Mouse (Mus musculus): Measurements from ENCODE around the gene Ppp1r2.

Ppp1r2 gene

GRCm38 (mm10) chr16:31249401-31249800 lies 25.7 kb downstream of the Ppp1r2 start:
- TF ChIP-seq CTCF (conservative IDR thresholded peaks at IDR 0.05; ENCODE audit: low read length) (no peak), POU5F1 (IDR thresholded peaks at IDR 0.05; ENCODE audit: borderline replicate concordance, low read length) (no peak), NANOG (IDR thresholded peaks at IDR 0.05; ENCODE audit: borderline replicate concordance, low read length) (no peak)
- Histone ChIP-seq H3K27me3 (ENCODE audit: insufficient read depth, low read length) (no peaks in the 10 kb centered on the region), H3K4me1 (replicated peaks; ENCODE audit: low read depth, low read length) (peaks cover 6% of the 10 kb centered on the region; the same call in 1 of the 2 replicates), H3K36me3 (ENCODE audit: insufficient read depth, low read length) (peaks cover 24% of the 10 kb centered on the region), H3K4me3 (replicated peaks; ENCODE audit: low read length) (no peak overlapping the region), H3K9me3 (ENCODE audit: low read length) (no peaks in the 10 kb centered on the region)

GRCm38 (mm10) chr16:31248717-31249116 lies 26.4 kb downstream of the Ppp1r2 start:
- no peak overlapping the region for H3K4me3 ChIP-seq (replicated peaks; ENCODE audit: low read length)
- no peaks in the 10 kb centered on the region for H3K27me3 ChIP-seq (ENCODE audit: insufficient read depth, low read length)
- H3K4me1 ChIP-seq (replicated peaks; ENCODE audit: low read depth, low read length): peaks cover 6% of the 10 kb centered on the region; the same call in 1 of the 2 replicates
- TF ChIP-seq CTCF (conservative IDR thresholded peaks at IDR 0.05; ENCODE audit: low read length): no peak
- H3K9me3 ChIP-seq (ENCODE audit: low read length): no peaks in the 10 kb centered on the region
- H3K36me3 ChIP-seq (ENCODE audit: insufficient read depth, low read length): peaks cover 24% of the 10 kb centered on the region

GRCm38 (mm10) chr16:31247442-31247841 lies 27.6 kb downstream of the Ppp1r2 start:
- no peaks in the 10 kb centered on the region for H3K9me3 ChIP-seq (ENCODE audit: low read length)
- TF ChIP-seq NANOG (IDR thresholded peaks at IDR 0.05; ENCODE audit: borderline replicate concordance, low read length): no peak
- TF ChIP-seq CTCF (conservative IDR thresholded peaks at IDR 0.05; ENCODE audit: low read length): no peak
- TF ChIP-seq POU5F1 (IDR thresholded peaks at IDR 0.05; ENCODE audit: borderline replicate concordance, low read length): no peak
- H3K4me1 ChIP-seq (replicated peaks; ENCODE audit: low read depth, low read length): peaks cover under 1% of the 10 kb centered on the region; the same call in 1 of the 2 replicates
- no peak overlapping the region for H3K4me3 ChIP-seq (replicated peaks; ENCODE audit: low read length)
- no peaks in the 10 kb centered on the region for H3K27me3 ChIP-seq (ENCODE audit: insufficient read depth, low read length)
- H3K36me3 ChIP-seq (ENCODE audit: insufficient read depth, low read length): peaks cover 18% of the 10 kb centered on the region

GRCm38 (mm10) chr16:31244053-31244452 lies 31.0 kb downstream of the Ppp1r2 start:
- H3K36me3 ChIP-seq (ENCODE audit: insufficient read depth, low read length): no peaks in the 10 kb centered on the region
- no peaks in the 10 kb centered on the region for H3K27me3 ChIP-seq (ENCODE audit: insufficient read depth, low read length)
- H3K4me3 ChIP-seq (replicated peaks; ENCODE audit: low read length): no peak overlapping the region
- TF ChIP-seq CTCF (conservative IDR thresholded peaks at IDR 0.05; ENCODE audit: low read length): no peak
- TF ChIP-seq POU5F1 (IDR thresholded peaks at IDR 0.05; ENCODE audit: borderline replicate concordance, low read length): no peak
- no peak for TF ChIP-seq NANOG (IDR thresholded peaks at IDR 0.05; ENCODE audit: borderline replicate concordance, low read length)
- no peaks in the 10 kb centered on the region for H3K4me1 ChIP-seq (replicated peaks; ENCODE audit: low read depth, low read length)
- H3K9me3 ChIP-seq (ENCODE audit: low read length): no peaks in the 10 kb centered on the region

- Histone ChIP-seq H3K4me3 (replicated peaks; ENCODE audit: low read length) (no peak overlapping the region), H3K9me3 (ENCODE audit: low read length) (no peaks in the 10 kb centered on the region), H3K27me3 (ENCODE audit: insufficient read depth, low read length) (no peaks in the 10 kb centered on the region), H3K36me3 (ENCODE audit: insufficient read depth, low read length) (no peaks in the 10 kb centered on the region), H3K4me1 (replicated peaks; ENCODE audit: low read depth, low read length) (no peaks in the 10 kb centered on the region)
- TF ChIP-seq POU5F1 (IDR thresholded peaks at IDR 0.05; ENCODE audit: borderline replicate concordance, low read length) (no peak), NANOG (IDR thresholded peaks at IDR 0.05; ENCODE audit: borderline replicate concordance, low read length) (no peak), CTCF (conservative IDR thresholded peaks at IDR 0.05; ENCODE audit: low read length) (no peak)
These were observed 33.6 kb downstream of the Ppp1r2 start for GRCm38 (mm10) chr16:31241433-31241832.

- peaks cover 4% of the 10 kb centered on the region; the same call in 1 of the 2 replicates for H3K4me1 ChIP-seq (replicated peaks; ENCODE audit: low read depth, low read length)
- H3K9me3 ChIP-seq (ENCODE audit: low read length): no peaks in the 10 kb centered on the region
- no peak for TF ChIP-seq POU5F1 (IDR thresholded peaks at IDR 0.05; ENCODE audit: borderline replicate concordance, low read length)
- TF ChIP-seq NANOG (IDR thresholded peaks at IDR 0.05; ENCODE audit: borderline replicate concordance, low read length): no peak
- TF ChIP-seq CTCF (conservative IDR thresholded peaks at IDR 0.05; ENCODE audit: low read length): no peak
- H3K4me3 ChIP-seq (replicated peaks; ENCODE audit: low read length): no peak overlapping the region
- H3K27me3 ChIP-seq (ENCODE audit: insufficient read depth, low read length): no peaks in the 10 kb centered on the region
- H3K36me3 ChIP-seq (ENCODE audit: insufficient read depth, low read length): no peaks in the 10 kb centered on the region
These were observed 34.5 kb downstream of the Ppp1r2 start for GRCm38 (mm10) chr16:31240569-31240968.

GRCm38 (mm10) chr16:31238281-31238680 lies 36.8 kb downstream of the Ppp1r2 start:
- TF ChIP-seq CTCF (conservative IDR thresholded peaks at IDR 0.05; ENCODE audit: low read length) (no peak), NANOG (IDR thresholded peaks at IDR 0.05; ENCODE audit: borderline replicate concordance, low read length) (no peak)
- Histone ChIP-seq H3K9me3 (ENCODE audit: low read length) (no peaks in the 10 kb centered on the region), H3K36me3 (ENCODE audit: insufficient read depth, low read length) (no peaks in the 10 kb centered on the region), H3K4me1 (replicated peaks; ENCODE audit: low read depth, low read length) (peaks cover 23% of the 10 kb centered on the region), H3K4me3 (replicated peaks; ENCODE audit: low read length) (no peak overlapping the region), H3K27me3 (ENCODE audit: insufficient read depth, low read length) (peaks cover 7% of the 10 kb centered on the region)

GRCm38 (mm10) chr16:31235457-31236310 lies 39.4 kb downstream of the Ppp1r2 start:
- H3K27me3 ChIP-seq (ENCODE audit: insufficient read depth, low read length): peaks cover 11% of the 10 kb centered on the region
- H3K4me3 ChIP-seq (replicated peaks; ENCODE audit: low read length): no peak overlapping the region
- TF ChIP-seq POU5F1 (IDR thresholded peaks at IDR 0.05; ENCODE audit: borderline replicate concordance, low read length): no peak
- no peak for TF ChIP-seq CTCF (conservative IDR thresholded peaks at IDR 0.05; ENCODE audit: low read length)
- no peak for TF ChIP-seq NANOG (IDR thresholded peaks at IDR 0.05; ENCODE audit: borderline replicate concordance, low read length)
- no peaks in the 10 kb centered on the region for H3K36me3 ChIP-seq (ENCODE audit: insufficient read depth, low read length)
- H3K4me1 ChIP-seq (replicated peaks; ENCODE audit: low read depth, low read length): peaks cover 27% of the 10 kb centered on the region
- H3K9me3 ChIP-seq (ENCODE audit: low read length): no peaks in the 10 kb centered on the region

Data from E14TG2a.4 (cell line).